Mouse (Mus musculus): ENCODE results near the gene Gpr55. TPM values are rescaled to one million over a fixed set of nuclear protein-coding genes. Genes with fewer than 3 reads are reported as not detected.

Gpr55 gene
- polyA plus RNA-seq, 1 experiment from 2014 or later: 0.09 TPM

- H3K9me3 ChIP-seq (replicated peaks): no peaks in the 10 kb centered on the region
- H3K4me3 ChIP-seq: no peak overlapping the region
- H3K4me1 ChIP-seq: peaks cover 28% of the 10 kb centered on the region
- no peak for ATAC-seq (ENCODE audit: low FRiP score)
- H3K27me3 ChIP-seq: no peaks in the 10 kb centered on the region
- H3K27ac ChIP-seq: no peak overlapping the region
- no peaks in the 10 kb centered on the region for H3K36me3 ChIP-seq
- WGBS: 82% methylated on average over 5 of the region's 5 CpGs
- no peak overlapping the region for H3K9ac ChIP-seq
- no peak overlapping the region for H3K4me2 ChIP-seq (replicated peaks)
These were observed 35.6 kb downstream of the Gpr55 start for GRCm38 (mm10) chr1:85925183-85925582.

- no peak for ATAC-seq (ENCODE audit: low FRiP score)
- H3K4me3 ChIP-seq: no peak overlapping the region
- no peaks in the 10 kb centered on the region for H3K36me3 ChIP-seq
- H3K27me3 ChIP-seq: no peaks in the 10 kb centered on the region
- no peak overlapping the region for H3K27ac ChIP-seq
- 77% methylated on average over 5 of the region's 5 CpGs for WGBS
- no peaks in the 10 kb centered on the region for H3K9me3 ChIP-seq (replicated peaks)
- no peak overlapping the region for H3K9ac ChIP-seq
- peaks cover 12% of the 10 kb centered on the region for H3K4me1 ChIP-seq
- H3K4me2 ChIP-seq (replicated peaks): no peak overlapping the region
These were observed 38.0 kb downstream of the Gpr55 start for GRCm38 (mm10) chr1:85922865-85923211.

- 66% methylated on average over 7 of the region's 7 CpGs for WGBS
- H3K4me3 ChIP-seq: no peak overlapping the region
- H3K9ac ChIP-seq: no peak overlapping the region
- H3K4me1 ChIP-seq: peaks cover 14% of the 10 kb centered on the region
- ATAC-seq (ENCODE audit: low FRiP score): 0 out of 2 replicates have a peak, but pooled peaks have one; percentile 11
- H3K9me3 ChIP-seq (replicated peaks): no peaks in the 10 kb centered on the region
- no peaks in the 10 kb centered on the region for H3K36me3 ChIP-seq
- no peak overlapping the region for H3K4me2 ChIP-seq (replicated peaks)
- H3K27ac ChIP-seq: no peak overlapping the region
- H3K27me3 ChIP-seq: no peaks in the 10 kb centered on the region
These were observed 38.5 kb downstream of the Gpr55 start for GRCm38 (mm10) chr1:85922127-85922864.

GRCm38 (mm10) chr1:85921725-85922124 lies 39.1 kb downstream of the Gpr55 start:
- no peaks in the 10 kb centered on the region for H3K9me3 ChIP-seq (replicated peaks)
- H3K9ac ChIP-seq: no peak overlapping the region
- H3K27me3 ChIP-seq: no peaks in the 10 kb centered on the region
- peaks cover 20% of the 10 kb centered on the region for H3K4me1 ChIP-seq
- H3K27ac ChIP-seq: no peak overlapping the region
- no peak overlapping the region for H3K4me3 ChIP-seq
- no peaks in the 10 kb centered on the region for H3K36me3 ChIP-seq
- 80% methylated on average over 7 of the region's 7 CpGs for WGBS
- H3K4me2 ChIP-seq (replicated peaks): no peak overlapping the region
- no peak for ATAC-seq (ENCODE audit: low FRiP score)

GRCm38 (mm10) chr1:85919621-85920020 lies 41.2 kb downstream of the Gpr55 start:
- no peaks in the 10 kb centered on the region for H3K9me3 ChIP-seq (replicated peaks)
- ATAC-seq (ENCODE audit: low FRiP score): no peak
- H3K27me3 ChIP-seq: no peaks in the 10 kb centered on the region
- no peak overlapping the region for H3K4me3 ChIP-seq
- 78% methylated on average over 7 of the region's 7 CpGs for WGBS
- no peak overlapping the region for H3K4me2 ChIP-seq (replicated peaks)
- peaks cover 25% of the 10 kb centered on the region for H3K4me1 ChIP-seq
- no peaks in the 10 kb centered on the region for H3K36me3 ChIP-seq
- no peak overlapping the region for H3K27ac ChIP-seq
- H3K9ac ChIP-seq: no peak overlapping the region

GRCm38 (mm10) chr1:85916830-85917450 lies 43.9 kb downstream of the Gpr55 start:
- peaks cover 20% of the 10 kb centered on the region for H3K4me1 ChIP-seq
- no peaks in the 10 kb centered on the region for H3K9me3 ChIP-seq (replicated peaks)
- peak; percentile 90 for ATAC-seq (ENCODE audit: low FRiP score)
- H3K27me3 ChIP-seq: no peaks in the 10 kb centered on the region
- no peak overlapping the region for H3K4me3 ChIP-seq
- H3K4me2 ChIP-seq (replicated peaks): peak overlapping the region; percentile 18
- WGBS: 11% methylated on average over 4 of the region's 4 CpGs
- H3K9ac ChIP-seq: no peak overlapping the region
- peak overlapping the region; percentile 85 for H3K27ac ChIP-seq
- H3K36me3 ChIP-seq: no peaks in the 10 kb centered on the region

GRCm38 (mm10) chr1:85915890-85916289 lies 44.9 kb downstream of the Gpr55 start:
- no peak for ATAC-seq (ENCODE audit: low FRiP score)
- peaks cover 17% of the 10 kb centered on the region for H3K4me1 ChIP-seq
- no peaks in the 10 kb centered on the region for H3K36me3 ChIP-seq
- H3K27ac ChIP-seq: no peak overlapping the region; the same call in 1 of the 2 replicates
- no peak overlapping the region for H3K4me3 ChIP-seq
- H3K9ac ChIP-seq: no peak overlapping the region
- no peaks in the 10 kb centered on the region for H3K9me3 ChIP-seq (replicated peaks)
- H3K27me3 ChIP-seq: no peaks in the 10 kb centered on the region
- no peak overlapping the region for H3K4me2 ChIP-seq (replicated peaks)

GRCm38 (mm10) chr1:85913078-85913755 lies 47.6 kb downstream of the Gpr55 start:
- WGBS: 94% methylated on average over 7 of the region's 7 CpGs
- Histone ChIP-seq H3K9ac (no peak overlapping the region), H3K27ac (no peak overlapping the region), H3K36me3 (peaks cover 14% of the 10 kb centered on the region), H3K27me3 (no peaks in the 10 kb centered on the region), H3K9me3 (replicated peaks) (no peaks in the 10 kb centered on the region), H3K4me1 (peaks cover 17% of the 10 kb centered on the region), H3K4me2 (replicated peaks) (no peak overlapping the region), H3K4me3 (no peak overlapping the region)
- no peak for ATAC-seq (ENCODE audit: low FRiP score)

- Histone ChIP-seq H3K4me1 (no peaks in the 10 kb centered on the region), H3K4me3 (no peak overlapping the region), H3K36me3 (peaks cover 54% of the 10 kb centered on the region), H3K27me3 (no peaks in the 10 kb centered on the region), H3K9ac (no peak overlapping the region), H3K9me3 (replicated peaks) (no peaks in the 10 kb centered on the region), H3K27ac (no peak overlapping the region), H3K4me2 (replicated peaks) (no peak overlapping the region)
- ATAC-seq (ENCODE audit: low FRiP score): no peak
- 78% methylated on average over 13 of the region's 13 CpGs for WGBS
These were observed 51.8 kb downstream of the Gpr55 start for GRCm38 (mm10) chr1:85908754-85909590.

GRCm38 (mm10) chr1:85906892-85907291 lies 53.9 kb downstream of the Gpr55 start:
- Histone ChIP-seq H3K9ac (no peak overlapping the region), H3K9me3 (replicated peaks) (no peaks in the 10 kb centered on the region), H3K27me3 (no peaks in the 10 kb centered on the region), H3K4me1 (peaks cover 13% of the 10 kb centered on the region), H3K4me2 (replicated peaks) (no peak overlapping the region), H3K27ac (no peak overlapping the region), H3K36me3 (peaks cover 66% of the 10 kb centered on the region), H3K4me3 (no peak overlapping the region)
- ATAC-seq (ENCODE audit: low FRiP score): no peak
- WGBS: 92% methylated on average over 12 of the region's 12 CpGs

- Histone ChIP-seq H3K4me2 (replicated peaks) (no peak overlapping the region; the same call in 1 of the 2 replicates), H3K9ac (no peak overlapping the region), H3K4me1 (peaks cover 59% of the 10 kb centered on the region), H3K9me3 (replicated peaks) (no peaks in the 10 kb centered on the region), H3K4me3 (no peak overlapping the region), H3K36me3 (peaks cover 42% of the 10 kb centered on the region), H3K27me3 (no peaks in the 10 kb centered on the region), H3K27ac (0 out of 2 replicates have a peak overlapping the region, but pooled peaks have one; percentile 19)
- peak; percentile 85 for ATAC-seq (ENCODE audit: low FRiP score)
- WGBS: 31% methylated on average over 7 of the region's 7 CpGs
These were observed 58.7 kb downstream of the Gpr55 start for GRCm38 (mm10) chr1:85902108-85902561.

Measured in hindbrain, embryonic 12.5 days (tissue).